Mouse (Mus musculus) thymus, adult 2 months (tissue): ENCODE results near the gene Stom.

Experiments
- CTCF ChIP-seq: fragments of 200-500 bp; IDR thresholded peaks from 2 replicates; pipeline ENCODE4 v1.5.1; 2012; ENCODE audit warnings: mild to moderate bottlenecking, control low read depth, low read length, moderate library complexity, borderline replicate concordance; ENCODE audit not compliant: control insufficient read depth, poor library complexity, insufficient read depth; ENCODE audit errors: extremely low read depth
- POLR2A ChIP-seq: fragments of 200-500 bp; IDR thresholded peaks from 2 replicates; pipeline ENCODE4 v1.6.1; 2012; ENCODE audit warnings: mild to moderate bottlenecking, low read length, control low read depth, moderate library complexity; ENCODE audit not compliant: control insufficient read depth, poor library complexity, insufficient read depth; ENCODE audit errors: extremely low read depth

GRCm38 (mm10) chr2:35349184-35349583 is 12.4 kb upstream of the Stom start:
- TF ChIP-seq CTCF, result no peak
- TF ChIP-seq POLR2A, result no peak
